Mouse (Mus musculus) activated CD4-positive, CD25-positive, alpha-beta regulatory T cell (primary cell): Measurements from ENCODE around the gene Actr3. TPM values are rescaled to one million over a fixed set of nuclear protein-coding genes. Genes with fewer than 3 reads are reported as not detected.

ENCODE experiments used
- polyA plus RNA-seq, 2 experiments: library from polyadenylated mRNA; unstranded; fragments of 100-300 nt; shearing (Covaris generic); gene quantifications; one replicate each; pipeline ENCODE4 v1.2.1; 2017

Actr3 gene
- 1,000 to 10,000 TPM; 1,058 to 1,399 TPM for polyA plus RNA-seq

GRCm38 (mm10) chr1:125435369-125436135 is at the start of gene Actr3:
TSS of gene Actr3 (minus strand) at chr1:125435727.

Other genes starting within 250 kb of the Actr3 start
- gene Slc35f5, start 124.9 kb upstream of the Actr3 start, polyA plus RNA-seq = 1 to 10 TPM; 1.3 to 3.0 TPM
- under 1 TPM in 1 of 2 experiments, not detected in 1; 0.23 TPM for gene Gpr39, start 241.3 kb upstream of the Actr3 start, polyA plus RNA-seq